Mouse (Mus musculus) spleen, postnatal 36 days (tissue): ENCODE measurements around the gene Klhl31.

Experiments used
- DNase-seq, 2 experiments: peaks; one replicate each; pipeline ENCODE4 v3.0.0; 2022; ENCODE audit warnings: low spot score in 2 of 2, mixed read lengths in 1 of 2

Gene Klhl31

GRCm38 (mm10) chr9:77703476-77703875 is 67.2 kb downstream of the Klhl31 start:
- DNase-seq: no peak

- DNase-seq: no peak
These were observed 67.8 kb downstream of the Klhl31 start for GRCm38 (mm10) chr9:77704108-77704507.

GRCm38 (mm10) chr9:77706515-77706914 is 70.2 kb downstream of the Klhl31 start:
- no peak for DNase-seq

- no peak for DNase-seq
These were observed 71.3 kb downstream of the Klhl31 start for GRCm38 (mm10) chr9:77707433-77708139.

- peak in 1 of 2 experiments; percentile 25 for DNase-seq
These were observed 72.7 kb downstream of the Klhl31 start for GRCm38 (mm10) chr9:77708950-77709349.
